Mouse (Mus musculus): Measurements from ENCODE around the gene 1700113H08Rik. TPM values are rescaled to one million over a fixed set of nuclear protein-coding genes. Genes with fewer than 3 reads are reported as not detected.
A peak's percentile ranks its signal among the peaks of the same experiment; 100 is the strongest.

The 1700113H08Rik gene
- total RNA-seq, 1 experiment, result not detected

DNA sequence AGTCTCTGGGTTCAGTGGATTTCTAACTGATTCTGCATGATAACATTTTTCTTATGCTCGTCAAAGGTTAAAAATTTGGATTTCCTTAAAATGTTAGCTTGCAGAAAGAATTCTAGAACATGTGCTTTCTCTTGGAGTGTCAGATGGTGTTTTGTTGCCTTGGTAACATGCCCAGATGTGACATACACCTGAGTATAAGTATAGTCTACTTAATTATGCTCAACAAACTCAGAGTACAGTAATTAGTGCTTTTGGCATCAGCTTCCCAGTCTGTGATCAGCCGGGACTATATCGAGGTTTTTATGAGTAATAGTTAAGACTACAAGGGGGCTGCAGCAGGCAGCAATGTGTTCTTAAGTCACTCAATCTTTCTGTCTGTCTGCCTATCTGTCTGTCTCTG lies 53.1 kb downstream of the 1700113H08Rik start:
- DNase-seq (ENCODE audit: low read depth, low spot score), result no peak
- Histone ChIP-seq H3K4me1 (ENCODE audit: control insufficient read depth in 2 of 2, insufficient read depth in 2 of 2, low read length in 2 of 2, poor library complexity in 1 of 2) (no peaks in the 10 kb centered on the region), H3K4me3 (ENCODE audit: insufficient read depth in 1 of 2, low read depth in 1 of 2, low read length in 2 of 2, poor library complexity in 1 of 2, severe bottlenecking in 1 of 2) (no peak overlapping the region), H3K36me3 (ENCODE audit: control insufficient read depth, insufficient read depth, low read length, poor library complexity, severe bottlenecking) (no peaks in the 10 kb centered on the region), H3K9me3 (ENCODE audit: control insufficient read depth, insufficient read depth, low read depth, low read length) (no peaks in the 10 kb centered on the region), H3K9ac (ENCODE audit: insufficient read depth, low read depth, low read length, poor library complexity, severe bottlenecking) (no peak overlapping the region), H3K27ac (ENCODE audit: insufficient read depth, low read depth, low read length, poor library complexity, severe bottlenecking) (no peak overlapping the region)
- no peak for TF ChIP-seq CHD2 (IDR thresholded peaks at IDR 0.05; ENCODE audit: low read depth, low read length)
- no peak for TF ChIP-seq HCFC1 (IDR thresholded peaks at IDR 0.05; ENCODE audit: borderline replicate concordance, insufficient read depth, low read length)
- TF ChIP-seq ZC3H11A (IDR thresholded peaks at IDR 0.05; ENCODE audit: borderline replicate concordance, low read depth, low read length), result no peak
- no peak for TF ChIP-seq ZNF384 (IDR thresholded peaks at IDR 0.05; ENCODE audit: low read depth, low read length)
- in situ Hi-C loops (cut with MboI; ENCODE audit: low sequenced_read_pairs in 2 of 2, unreplicated experiment in 2 of 2), result no loop called here

DNA sequence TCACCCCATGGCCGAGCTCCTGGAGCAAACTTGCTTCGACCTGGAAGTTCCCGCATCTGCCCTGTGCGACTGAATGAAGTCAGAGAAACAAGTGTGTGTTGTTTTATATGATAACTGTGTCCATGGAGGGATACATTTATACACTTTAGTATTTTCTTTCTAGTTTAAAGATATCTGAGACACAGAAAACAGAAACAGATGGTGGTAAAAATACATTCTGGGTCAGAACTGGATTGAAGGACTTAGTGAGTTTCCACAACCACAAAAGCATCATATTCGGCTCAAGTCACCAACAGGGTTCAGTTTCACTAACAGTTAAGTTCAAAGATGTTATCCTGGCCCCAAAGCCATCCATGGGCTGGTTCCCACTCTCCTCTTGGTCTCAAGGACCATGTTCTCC lies 67.2 kb downstream of the 1700113H08Rik start:
- no peak overlapping the region for H3K9ac ChIP-seq (ENCODE audit: insufficient read depth, low read depth, low read length, poor library complexity, severe bottlenecking)
- in situ Hi-C loops (cut with MboI; ENCODE audit: low sequenced_read_pairs in 2 of 2, unreplicated experiment in 2 of 2), result no loop called here
- no peaks in the 10 kb centered on the region for H3K9me3 ChIP-seq (ENCODE audit: control insufficient read depth, insufficient read depth, low read depth, low read length)
- no peak for TF ChIP-seq ZNF384 (IDR thresholded peaks at IDR 0.05; ENCODE audit: low read depth, low read length)
- no peak for TF ChIP-seq HCFC1 (IDR thresholded peaks at IDR 0.05; ENCODE audit: borderline replicate concordance, insufficient read depth, low read length)
- no peaks in the 10 kb centered on the region for H3K36me3 ChIP-seq (ENCODE audit: control insufficient read depth, insufficient read depth, low read length, poor library complexity, severe bottlenecking)
- no peaks in the 10 kb centered on the region for H3K4me1 ChIP-seq (ENCODE audit: control insufficient read depth in 2 of 2, insufficient read depth in 2 of 2, low read length in 2 of 2, poor library complexity in 1 of 2)
- H3K4me3 ChIP-seq (ENCODE audit: insufficient read depth in 1 of 2, low read depth in 1 of 2, low read length in 2 of 2, poor library complexity in 1 of 2, severe bottlenecking in 1 of 2), result no peak overlapping the region
- no peak overlapping the region for H3K27ac ChIP-seq (ENCODE audit: insufficient read depth, low read depth, low read length, poor library complexity, severe bottlenecking)
- no peak for DNase-seq (ENCODE audit: low read depth, low spot score)

DNA sequence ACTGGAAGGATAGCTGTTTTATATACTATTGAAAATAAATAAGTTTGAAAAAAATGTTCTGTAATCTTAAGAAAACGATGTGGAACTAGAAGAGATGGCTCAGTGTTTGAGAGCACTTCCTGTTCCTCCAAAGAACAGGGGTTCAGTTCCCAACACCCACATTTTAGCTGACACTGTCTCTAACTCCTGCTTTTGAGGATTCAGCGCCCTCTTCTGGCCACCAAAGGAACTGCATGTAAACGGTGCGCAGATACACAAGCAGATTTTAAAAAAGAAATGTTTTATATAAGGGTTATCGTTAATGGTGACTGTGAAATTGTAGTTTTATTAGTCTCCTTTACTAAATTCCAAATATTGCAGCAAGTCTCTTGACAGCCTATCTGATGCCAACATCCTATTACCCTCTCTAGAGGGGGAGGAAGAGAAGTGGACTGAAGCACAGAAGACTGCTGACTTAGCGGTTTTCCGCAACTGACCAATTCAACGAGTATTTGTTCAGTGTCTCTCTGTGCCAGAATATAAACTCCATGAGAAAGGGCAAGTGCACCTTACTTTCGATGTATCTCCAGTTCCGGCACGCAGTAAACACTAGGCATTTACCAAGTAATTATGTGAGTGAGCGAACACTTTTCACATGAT lies 68.5 kb downstream of the 1700113H08Rik start:
- peak; percentile 17 for DNase-seq (ENCODE audit: low read depth, low spot score)
- no peak overlapping the region for H3K27ac ChIP-seq (ENCODE audit: insufficient read depth, low read depth, low read length, poor library complexity, severe bottlenecking)
- no peaks in the 10 kb centered on the region for H3K4me1 ChIP-seq (ENCODE audit: control insufficient read depth in 2 of 2, insufficient read depth in 2 of 2, low read length in 2 of 2, poor library complexity in 1 of 2)
- in situ Hi-C loops (cut with MboI; ENCODE audit: low sequenced_read_pairs in 2 of 2, unreplicated experiment in 2 of 2), result no loop called here
- TF ChIP-seq ZC3H11A (IDR thresholded peaks at IDR 0.05; ENCODE audit: borderline replicate concordance, low read depth, low read length) (peak; percentile 60; the same call in 1 of the 2 replicates), HCFC1 (IDR thresholded peaks at IDR 0.05; ENCODE audit: borderline replicate concordance, insufficient read depth, low read length) (no peak), MAFK (IDR thresholded peaks at IDR 0.05; ENCODE audit: insufficient read depth, low read depth, low read length) (peak; percentile 92)
- H3K36me3 ChIP-seq (ENCODE audit: control insufficient read depth, insufficient read depth, low read length, poor library complexity, severe bottlenecking), result no peaks in the 10 kb centered on the region
- no peak overlapping the region for H3K9ac ChIP-seq (ENCODE audit: insufficient read depth, low read depth, low read length, poor library complexity, severe bottlenecking)
- no peak overlapping the region for H3K4me3 ChIP-seq (ENCODE audit: insufficient read depth in 1 of 2, low read depth in 1 of 2, low read length in 2 of 2, poor library complexity in 1 of 2, severe bottlenecking in 1 of 2)
- H3K9me3 ChIP-seq (ENCODE audit: control insufficient read depth, insufficient read depth, low read depth, low read length), result no peaks in the 10 kb centered on the region

DNA sequence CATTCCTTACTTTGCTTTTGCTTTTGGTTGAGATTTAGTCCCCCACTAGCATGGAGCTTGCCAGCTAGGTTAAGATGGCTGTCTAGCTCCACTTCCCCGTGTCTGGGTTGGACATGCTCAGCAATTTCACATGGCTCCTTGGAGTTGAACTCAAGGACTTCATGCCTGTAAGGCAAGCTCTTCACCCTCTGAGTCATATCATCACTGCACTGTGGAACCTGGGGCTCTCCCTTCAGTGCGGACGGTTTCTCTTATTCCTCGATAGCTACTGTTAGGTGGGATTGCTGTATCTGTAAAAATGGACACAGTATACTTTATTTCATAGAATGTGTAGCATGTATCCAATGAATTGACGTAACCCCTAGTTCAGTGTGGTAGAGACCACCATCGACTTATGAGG lies 93.2 kb downstream of the 1700113H08Rik start:
- Histone ChIP-seq H3K27ac (ENCODE audit: insufficient read depth, low read depth, low read length, poor library complexity, severe bottlenecking) (no peak overlapping the region), H3K4me3 (ENCODE audit: insufficient read depth in 1 of 2, low read depth in 1 of 2, low read length in 2 of 2, poor library complexity in 1 of 2, severe bottlenecking in 1 of 2) (no peak overlapping the region), H3K4me1 (ENCODE audit: control insufficient read depth in 2 of 2, insufficient read depth in 2 of 2, low read length in 2 of 2, poor library complexity in 1 of 2) (no peaks in the 10 kb centered on the region), H3K36me3 (ENCODE audit: control insufficient read depth, insufficient read depth, low read length, poor library complexity, severe bottlenecking) (no peaks in the 10 kb centered on the region), H3K9me3 (ENCODE audit: control insufficient read depth, insufficient read depth, low read depth, low read length) (no peaks in the 10 kb centered on the region), H3K9ac (ENCODE audit: insufficient read depth, low read depth, low read length, poor library complexity, severe bottlenecking) (no peak overlapping the region)
- DNase-seq (ENCODE audit: low read depth, low spot score), result no peak
- in situ Hi-C loops (cut with MboI; ENCODE audit: low sequenced_read_pairs in 2 of 2, unreplicated experiment in 2 of 2), result no loop called here
- TF ChIP-seq ZC3H11A (IDR thresholded peaks at IDR 0.05; ENCODE audit: borderline replicate concordance, low read depth, low read length) (no peak), ZNF384 (IDR thresholded peaks at IDR 0.05; ENCODE audit: low read depth, low read length) (no peak), MAFK (IDR thresholded peaks at IDR 0.05; ENCODE audit: insufficient read depth, low read depth, low read length) (no peak), CHD2 (IDR thresholded peaks at IDR 0.05; ENCODE audit: low read depth, low read length) (no peak), HCFC1 (IDR thresholded peaks at IDR 0.05; ENCODE audit: borderline replicate concordance, insufficient read depth, low read length) (no peak)

Measured in ES-E14 (cell line).